Mouse (Mus musculus): Measurements from ENCODE around the gene Ccl25. TPM values are rescaled to one million over a fixed set of nuclear protein-coding genes. Genes with fewer than 3 reads are reported as not detected.

The Ccl25 gene
- 10 to 100 TPM in 1 of 2 experiments, 1 to 10 TPM in 1; 9.7 to 13.6 TPM for total RNA-seq (2023)

DNA sequence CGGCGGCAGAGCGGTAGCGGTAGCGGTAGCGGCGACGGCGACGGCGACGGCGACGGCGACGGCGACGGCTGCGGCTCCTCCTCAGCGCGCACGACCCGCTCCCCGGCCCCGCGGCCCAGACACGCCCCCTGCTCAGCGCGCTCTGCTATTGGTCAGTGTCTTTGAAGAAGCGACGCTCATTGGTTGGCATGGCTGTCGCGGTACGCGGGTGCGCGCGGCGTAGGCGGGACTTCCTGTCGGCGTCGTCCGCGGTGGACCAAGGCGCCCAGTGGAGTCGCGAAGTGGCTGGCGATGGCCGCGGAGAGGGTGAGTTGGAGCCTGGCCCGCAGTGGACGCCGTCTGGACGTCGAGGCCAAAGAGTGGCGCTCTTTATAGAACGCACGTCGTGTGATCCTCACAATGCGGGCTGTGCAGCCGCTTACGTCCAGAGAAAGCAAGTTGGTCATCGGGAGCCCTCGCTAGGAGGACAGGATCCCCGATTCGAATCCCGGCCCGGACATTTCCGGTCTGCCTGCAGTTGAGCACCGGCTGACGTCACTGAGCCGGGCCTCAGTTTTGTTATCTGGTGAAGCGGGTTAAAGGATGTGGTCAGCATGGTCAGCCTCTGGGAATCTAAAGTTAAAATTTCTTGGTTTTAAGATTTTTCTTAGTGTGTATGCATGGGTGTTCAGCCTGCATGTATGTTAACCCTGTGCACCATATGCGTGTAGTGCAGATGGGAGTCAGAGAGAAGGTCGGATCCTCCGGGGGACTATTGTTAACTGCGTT, at the start of gene Ccl25, which contains the start of gene Elavl1:
Gene Ccl25 (plus strand): TSS at position 228 of the 768 bp plus-strand sequence.
Gene Elavl1 (minus strand): TSS at position 431 of the 768 bp plus-strand sequence.

DNA sequence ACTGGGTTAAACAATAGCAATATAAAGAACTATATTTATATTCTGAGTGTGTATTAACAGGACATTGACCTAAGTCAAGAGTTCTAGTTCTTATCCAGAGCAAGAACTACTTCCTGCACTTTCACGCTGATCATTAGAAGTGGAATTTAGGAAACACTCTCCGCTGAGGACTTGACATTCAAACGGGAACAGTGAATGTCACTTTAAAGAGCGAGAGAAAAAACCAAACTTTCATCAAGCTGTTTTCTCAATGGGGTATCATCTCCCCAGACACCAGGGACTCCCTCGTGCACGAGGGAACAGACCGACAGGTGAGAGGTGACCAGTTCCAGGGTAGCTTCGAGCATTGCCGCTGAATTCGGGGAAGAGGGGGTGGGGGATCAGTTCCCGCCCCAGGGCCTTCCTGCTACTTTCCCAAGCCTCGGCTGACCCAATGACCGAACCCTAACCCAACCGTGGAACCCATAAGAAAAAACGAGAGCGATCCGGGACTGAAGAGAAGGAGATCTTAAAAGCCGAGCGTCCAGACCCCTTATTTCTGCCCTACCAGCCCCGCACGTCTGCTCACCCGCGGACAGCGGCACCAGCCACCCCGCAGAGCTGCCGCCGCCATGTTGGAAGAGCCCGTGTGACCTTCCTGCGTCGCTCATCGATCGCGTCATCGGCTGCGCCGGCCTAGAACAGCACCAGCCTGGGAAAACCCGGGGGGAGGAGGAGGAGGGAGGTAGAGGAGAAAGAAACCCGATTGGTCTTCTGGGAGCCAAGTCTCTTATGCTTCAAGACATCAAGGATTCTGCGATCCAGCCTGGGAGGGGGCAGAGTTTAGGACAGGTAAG, 49.5 kb upstream of the Ccl25 start, which contains the start of gene Timm44:
Gene Timm44 (minus strand): TSS at position 639 of the 836 bp plus-strand sequence.

Other genes with a start within 250 kb of the Ccl25 start
- not detected for gene Cd209f, start 219.4 kb upstream of the Ccl25 start, total RNA-seq (2023)
- gene Cd209g, start 191.1 kb upstream of the Ccl25 start, total RNA-seq (2023) = not detected
- 10 to 100 TPM; 11.0 to 13.2 TPM for gene Evi5l, start 158.6 kb upstream of the Ccl25 start, total RNA-seq (2023)
- gene Prr36, start 107.8 kb upstream of the Ccl25 start, total RNA-seq (2023) = under 1 TPM; 0.40 to 0.47 TPM
- not detected for gene Lrrc8e, start 98.4 kb upstream of the Ccl25 start, total RNA-seq (2023)
- 10 to 100 TPM; 44.6 to 59.4 TPM for gene Map2k7, start 86.5 kb upstream of the Ccl25 start, total RNA-seq (2023)
- gene Gm49320, start 86.3 kb upstream of the Ccl25 start, total RNA-seq (2023) = 1 to 10 TPM in 1 of 2 experiments, under 1 TPM in 1; 0.64 to 1.0 TPM
- 1 to 10 TPM; 5.1 to 6.2 TPM for gene Tgfbr3l, start 77.0 kb upstream of the Ccl25 start, total RNA-seq (2023)
- 10 to 100 TPM; 13.9 to 14.1 TPM for gene Snapc2, start 72.1 kb upstream of the Ccl25 start, total RNA-seq (2023)
- under 1 TPM in 1 of 2 experiments, not detected in 1; 0.42 TPM for gene Ctxn1, start 65.9 kb upstream of the Ccl25 start, total RNA-seq (2023)
- gene Timm44, start 49.3 kb upstream of the Ccl25 start, total RNA-seq (2023) = 10 to 100 TPM; 24.4 to 34.6 TPM
- gene Elavl1, start 203 bp downstream of the Ccl25 start, total RNA-seq (2023) = 10 to 100 TPM; 63.5 to 73.2 TPM
- 1 to 10 TPM; 5.0 to 5.2 TPM for gene Cers4, start 167.8 kb downstream of the Ccl25 start, total RNA-seq (2023)